Mouse (Mus musculus) limb, embryonic 15.5 days (tissue): ENCODE results near the gene Zp3r. TPM values are rescaled to one million over a fixed set of nuclear protein-coding genes. Genes with fewer than 3 reads are reported as not detected.

ENCODE experiments used
- ATAC-seq: fragments of 200-750 bp; cut with Nextera tagmentation; 2 replicates; pipeline ENCODE4 v1.8.0; 2017; ENCODE audit warnings: low read depth, moderate TSS enrichment; ENCODE audit not compliant: insufficient number of reproducible peaks, low FRiP score, low TSS enrichment
- H3K27ac ChIP-seq: fragments of 300-500 bp; sonication (generic); 2 replicates; pipeline ENCODE4 v1.5.1; 2015; ENCODE audit warnings: moderate library complexity, mild to moderate bottlenecking, inconsistent platforms
- H3K27me3 ChIP-seq: fragments of 300-500 bp; sonication (generic); 2 replicates; pipeline ENCODE4 v1.6.1; 2015; ENCODE audit warnings: inconsistent platforms
- H3K36me3 ChIP-seq: fragments of 300-500 bp; sonication (generic); 2 replicates; pipeline ENCODE4 v1.6.1; 2015; ENCODE audit warnings: inconsistent platforms
- H3K4me1 ChIP-seq: fragments of 300-500 bp; sonication (generic); 2 replicates; pipeline ENCODE4 v1.6.1; 2015; ENCODE audit warnings: inconsistent platforms
- H3K4me2 ChIP-seq: fragments of 300-500 bp; sonication (generic); 2 replicates; pipeline ENCODE4 v1.6.1; 2015; ENCODE audit warnings: mild to moderate bottlenecking, inconsistent platforms
- H3K4me3 ChIP-seq: fragments of 300-500 bp; sonication (generic); 2 replicates; pipeline ENCODE4 v1.5.1; 2015; ENCODE audit warnings: mild to moderate bottlenecking, inconsistent platforms
- H3K9ac ChIP-seq: fragments of 300-500 bp; sonication (generic); 2 replicates; pipeline ENCODE4 v1.6.1; 2015; ENCODE audit warnings: inconsistent platforms
- H3K9me3 ChIP-seq: fragments of 300-500 bp; sonication (generic); 2 replicates; pipeline ENCODE4 v1.6.1; 2016; ENCODE audit warnings: inconsistent platforms
- WGBS: fragments of 180-500 bp; shearing (Covaris S2); methylation state at CpG from one replicate; pipeline ENCODE4 v1.1.7; 2015; 5-methylcytosine and 5-hydroxymethylcytosine counted together
- polyA plus RNA-seq: library from polyadenylated mRNA; unstranded; fragments of >200 nt; fragmentation: Nextera tagmentation; extraction: Ambion mirVana; gene quantifications from 2 replicates; pipeline ENCODE4 v1.2.1, GENCODE M21; 2015

Gene Zp3r
- polyA plus RNA-seq, 1 experiment from 2014 or later, result not detected

DNA sequence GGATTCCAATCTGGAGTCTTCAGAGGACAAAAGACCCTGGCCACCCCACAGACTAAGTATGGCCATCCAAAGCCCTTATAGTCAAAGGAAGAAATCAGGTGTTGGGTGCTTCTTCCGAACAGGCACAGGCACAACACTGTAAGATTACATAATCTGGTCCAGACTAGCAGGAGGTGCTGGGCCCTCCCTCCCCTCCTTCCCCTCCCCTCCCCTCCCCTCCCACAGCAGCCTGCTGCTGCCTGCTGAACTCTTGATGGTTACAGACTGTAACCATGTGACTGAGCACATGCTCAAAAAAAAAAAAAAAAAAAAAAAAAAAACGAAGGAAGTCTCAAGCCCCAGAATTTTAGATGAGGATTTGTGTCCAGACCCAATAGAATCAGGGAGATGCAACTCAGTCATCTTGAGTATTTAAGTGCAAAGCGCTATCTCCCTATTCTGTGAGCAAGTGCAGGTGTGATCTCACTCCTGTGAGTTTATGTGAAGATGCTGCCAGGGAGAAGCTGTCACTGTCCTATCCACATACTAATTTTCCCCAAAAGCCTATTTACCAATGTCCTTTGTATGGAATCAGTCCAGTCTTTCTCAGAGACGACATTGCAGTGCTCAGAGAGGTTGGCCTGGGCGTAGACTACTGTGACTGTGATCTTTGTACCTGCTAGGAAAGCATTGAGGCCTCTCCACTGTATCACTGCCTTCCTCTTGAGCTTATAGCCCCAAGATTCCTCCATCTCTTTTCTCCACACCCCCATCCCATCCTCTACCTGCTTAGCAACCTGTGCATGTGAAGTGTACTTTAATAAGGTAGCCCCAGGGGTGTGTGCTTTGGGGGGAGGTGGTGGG lies 77.8 kb downstream of the Zp3r start:
- H3K9me3 ChIP-seq, result no peaks in the 10 kb centered on the region
- no peak overlapping the region for H3K27ac ChIP-seq
- 72% methylated on average over 5 of the region's 5 CpGs for WGBS
- H3K4me3 ChIP-seq, result no peak overlapping the region
- 0 out of 2 replicates have a peak, but pooled peaks have one; percentile 40 for ATAC-seq
- no peaks in the 10 kb centered on the region for H3K4me1 ChIP-seq
- no peak overlapping the region for H3K4me2 ChIP-seq
- no peak overlapping the region for H3K9ac ChIP-seq
- no peaks in the 10 kb centered on the region for H3K27me3 ChIP-seq
- H3K36me3 ChIP-seq, result no peaks in the 10 kb centered on the region

DNA sequence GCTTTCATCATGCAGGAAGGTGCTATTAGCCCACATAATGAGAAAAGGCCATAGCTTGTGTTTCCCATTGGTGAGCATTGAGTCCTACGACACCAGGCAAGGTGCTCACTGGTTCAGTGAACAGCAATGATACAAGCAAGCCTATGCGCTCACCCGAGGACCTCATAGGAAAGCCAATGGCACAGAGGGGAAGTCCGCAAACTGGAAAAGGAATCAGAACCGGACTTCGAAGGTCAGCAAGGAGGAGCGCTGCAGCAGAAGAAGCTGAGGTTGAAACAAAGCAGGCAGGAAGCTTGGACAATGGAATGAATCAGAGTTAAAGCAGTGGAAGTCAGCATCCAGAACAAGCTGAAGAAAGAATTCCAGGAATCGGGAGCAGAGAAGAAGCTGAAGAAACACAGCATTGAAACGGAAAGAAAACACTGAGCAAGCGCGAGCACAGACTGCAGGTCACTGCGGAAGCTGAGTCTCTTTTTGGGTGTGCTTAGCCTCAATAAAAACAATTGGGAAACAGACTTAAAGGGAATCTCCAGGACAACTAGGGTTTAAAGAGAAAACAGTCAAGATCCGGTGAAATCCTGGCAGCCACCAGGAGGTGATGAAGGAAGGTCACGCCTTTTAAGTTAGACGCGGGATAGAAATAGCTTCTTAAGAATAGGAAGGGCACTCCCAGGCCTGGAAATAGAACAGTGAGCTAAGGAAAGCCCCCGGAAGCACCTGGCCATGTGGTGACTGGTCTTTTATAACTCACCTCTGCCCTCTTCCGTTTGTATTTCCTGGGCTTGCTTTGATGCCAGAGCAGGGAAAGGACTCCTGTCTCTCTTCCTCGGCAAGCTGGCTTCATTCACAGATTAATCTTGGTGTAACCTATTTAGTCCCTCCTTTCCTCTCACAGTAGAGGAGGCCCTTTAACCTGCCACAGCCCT lies 78.9 kb downstream of the Zp3r start:
- no peak overlapping the region for H3K27ac ChIP-seq
- 68% methylated on average over 19 of the region's 19 CpGs for WGBS
- no peak overlapping the region for H3K4me2 ChIP-seq
- H3K4me1 ChIP-seq, result no peaks in the 10 kb centered on the region
- H3K27me3 ChIP-seq, result no peaks in the 10 kb centered on the region
- no peak overlapping the region for H3K9ac ChIP-seq
- H3K9me3 ChIP-seq, result no peaks in the 10 kb centered on the region
- H3K36me3 ChIP-seq, result no peaks in the 10 kb centered on the region
- H3K4me3 ChIP-seq, result no peak overlapping the region
- no peak for ATAC-seq

DNA sequence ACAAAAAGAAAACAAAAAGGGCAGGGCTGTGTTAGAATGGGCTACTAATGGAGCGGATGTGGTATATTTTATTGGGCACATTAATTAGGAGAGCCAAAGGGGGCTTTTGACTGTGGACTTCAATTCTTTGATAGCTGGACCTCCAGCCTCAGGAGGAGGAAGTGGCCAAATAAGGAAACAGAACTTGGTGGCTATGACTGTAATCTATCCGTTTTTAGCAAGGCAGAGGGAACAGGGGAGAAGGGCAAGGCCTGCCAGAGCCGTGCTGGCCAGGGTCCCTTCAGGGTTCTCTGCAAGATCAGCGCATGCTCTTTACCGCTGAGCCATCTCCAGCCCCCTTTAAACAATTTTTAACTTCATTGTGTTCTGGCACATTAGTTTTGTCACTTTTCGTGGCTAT lies 79.7 kb downstream of the Zp3r start:
- 68% methylated on average over 6 of the region's 6 CpGs for WGBS
- H3K9ac ChIP-seq, result no peak overlapping the region
- H3K4me3 ChIP-seq, result no peak overlapping the region
- no peaks in the 10 kb centered on the region for H3K36me3 ChIP-seq
- no peaks in the 10 kb centered on the region for H3K9me3 ChIP-seq
- H3K4me1 ChIP-seq, result no peaks in the 10 kb centered on the region
- H3K27me3 ChIP-seq, result no peaks in the 10 kb centered on the region
- no peak overlapping the region for H3K27ac ChIP-seq
- no peak for ATAC-seq
- H3K4me2 ChIP-seq, result no peak overlapping the region

DNA sequence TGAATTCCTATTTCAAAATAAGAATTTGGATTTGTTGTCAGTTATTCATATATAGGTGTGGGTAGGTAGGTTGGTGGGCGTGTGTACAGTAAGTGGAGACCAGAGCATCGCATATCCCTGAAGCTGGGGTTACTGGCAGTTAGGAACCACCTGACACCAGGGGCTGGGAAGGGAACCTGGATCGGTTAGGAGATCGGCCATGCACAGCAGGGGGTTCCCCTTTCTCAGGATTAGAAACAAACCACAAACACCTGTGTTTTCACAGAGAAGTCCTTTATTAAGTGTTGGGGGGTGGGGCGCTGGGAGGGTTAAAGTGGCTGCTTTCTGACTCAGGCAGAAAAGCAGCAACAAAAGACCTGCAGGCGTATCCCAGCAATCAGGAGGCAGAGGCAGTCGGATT lies 80.3 kb downstream of the Zp3r start:
- WGBS, result 39% methylated on average over 7 of the region's 7 CpGs
- no peak for ATAC-seq
- Histone ChIP-seq H3K9ac (no peak overlapping the region), H3K36me3 (no peaks in the 10 kb centered on the region), H3K4me2 (no peak overlapping the region), H3K4me3 (no peak overlapping the region), H3K27ac (no peak overlapping the region), H3K4me1 (no peaks in the 10 kb centered on the region), H3K27me3 (no peaks in the 10 kb centered on the region), H3K9me3 (no peaks in the 10 kb centered on the region)

DNA sequence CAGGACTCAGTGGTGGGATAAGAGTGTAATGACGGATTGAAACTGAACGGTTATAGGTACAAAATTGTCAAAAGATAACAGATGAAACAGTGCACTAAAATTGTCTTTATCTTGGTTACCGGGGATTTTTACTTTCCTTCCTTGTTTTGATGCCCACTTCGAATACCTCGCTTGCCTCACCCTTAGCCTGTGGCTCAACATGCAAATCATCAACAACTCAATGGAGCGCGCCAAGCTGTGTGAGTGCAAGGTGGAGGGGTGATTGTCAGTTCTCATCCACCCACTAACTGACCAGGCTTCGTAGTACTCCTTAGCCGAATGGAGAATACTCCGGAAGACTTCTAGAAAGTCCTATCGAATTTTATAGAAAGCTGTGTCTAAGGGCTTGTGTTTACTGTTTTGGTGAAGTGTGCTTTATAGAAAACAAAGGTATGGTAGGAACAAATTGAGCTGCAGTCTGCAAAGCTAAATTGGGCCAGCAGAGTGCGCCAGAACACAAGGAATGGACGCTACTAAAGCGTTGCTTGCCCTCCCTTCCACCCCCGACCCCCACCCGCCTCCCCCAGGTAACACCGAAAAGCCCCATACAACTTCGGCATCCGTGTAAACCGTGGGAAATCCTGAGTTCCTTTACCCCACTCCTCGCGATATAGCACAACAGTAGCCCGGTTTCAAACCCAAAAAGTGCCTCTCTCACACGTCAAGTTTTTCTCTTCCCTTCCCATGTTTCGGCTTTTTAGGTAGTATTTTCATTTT lies 81.6 kb downstream of the Zp3r start:
- no peak for ATAC-seq
- Histone ChIP-seq H3K36me3 (no peaks in the 10 kb centered on the region), H3K4me3 (peak overlapping the region; percentile 38), H3K27me3 (no peaks in the 10 kb centered on the region), H3K27ac (no peak overlapping the region), H3K9me3 (no peaks in the 10 kb centered on the region), H3K4me1 (no peaks in the 10 kb centered on the region), H3K4me2 (peak overlapping the region; percentile 46), H3K9ac (no peak overlapping the region)
- WGBS, result 20% methylated on average over 25 of the region's 25 CpGs

Other genes starting within 250 kb of the Zp3r start
- not detected in 2 replicates for gene Cd55b, start 206.6 kb downstream of the Zp3r start, polyA plus RNA-seq
- gene Cd55, start 166.9 kb downstream of the Zp3r start, polyA plus RNA-seq, result 20.8 and 26.8 TPM in 2 replicates
- gene C4bp, start 32.0 kb upstream of the Zp3r start, polyA plus RNA-seq, result not detected in 2 replicates
- gene Gm29427, start 86.2 kb upstream of the Zp3r start, polyA plus RNA-seq, result not detected in 2 replicates
- gene Yod1, start 87.7 kb upstream of the Zp3r start, polyA plus RNA-seq, result 11.5 and 12.3 TPM in 2 replicates
- gene Pfkfb2, start 99.6 kb upstream of the Zp3r start, polyA plus RNA-seq, result 7.3 and 8.9 TPM in 2 replicates
- 23.4 and 26.9 TPM in 2 replicates for gene AA986860, start 102.4 kb upstream of the Zp3r start, polyA plus RNA-seq
- 0.29 and 0.70 TPM in 2 replicates for gene Fcamr, start 171.3 kb upstream of the Zp3r start, polyA plus RNA-seq
- 0.15 and 0.16 TPM in 2 replicates for gene Pigr, start 197.1 kb upstream of the Zp3r start, polyA plus RNA-seq
- gene Fcmr, start 236.0 kb upstream of the Zp3r start, polyA plus RNA-seq, result 0.29 TPM in 1 of 2 replicates, not detected in the other